Mouse (Mus musculus) lung, adult 18-20 months (tissue): Measurements from ENCODE around the gene Fam216a.

Experiments used
- DNase-seq, 2 experiments: peaks; one replicate each; pipeline ENCODE4 v3.0.0; 2022; ENCODE audit warnings: mixed read lengths in 2 of 2

Fam216a gene

DNA sequence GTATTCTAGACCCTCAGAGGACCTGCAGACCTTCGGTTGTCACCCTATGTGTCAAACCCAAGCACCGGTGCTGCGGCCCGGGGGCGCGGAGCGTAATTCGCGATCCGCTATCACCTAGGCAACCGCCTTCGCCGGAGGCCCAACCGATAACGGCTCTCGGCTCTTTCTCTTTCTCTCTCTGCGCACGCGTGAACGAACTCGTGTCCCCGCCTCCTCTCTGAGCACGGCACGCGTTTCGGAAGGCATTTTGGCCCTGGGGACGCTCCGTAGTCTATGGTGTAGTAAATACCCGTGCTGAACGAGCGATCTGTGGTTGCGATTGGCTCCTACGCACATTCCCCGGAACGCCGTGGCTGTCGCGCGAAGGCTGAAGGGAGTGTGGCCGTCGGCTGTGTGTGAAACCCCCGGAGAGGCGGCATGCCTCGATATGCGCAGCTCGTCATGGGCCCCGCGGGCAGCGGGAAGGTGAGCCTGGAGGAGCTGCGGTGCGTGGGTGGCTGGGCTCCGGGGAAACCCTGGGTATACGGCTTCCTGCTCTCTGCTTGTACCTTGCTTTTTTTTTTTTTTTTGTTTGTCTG, at the start of gene Fam216a:
TSS of gene Fam216a (minus strand) at position 173 of the 578 bp plus-strand sequence.
- DNase-seq: peak; percentile 99

DNA sequence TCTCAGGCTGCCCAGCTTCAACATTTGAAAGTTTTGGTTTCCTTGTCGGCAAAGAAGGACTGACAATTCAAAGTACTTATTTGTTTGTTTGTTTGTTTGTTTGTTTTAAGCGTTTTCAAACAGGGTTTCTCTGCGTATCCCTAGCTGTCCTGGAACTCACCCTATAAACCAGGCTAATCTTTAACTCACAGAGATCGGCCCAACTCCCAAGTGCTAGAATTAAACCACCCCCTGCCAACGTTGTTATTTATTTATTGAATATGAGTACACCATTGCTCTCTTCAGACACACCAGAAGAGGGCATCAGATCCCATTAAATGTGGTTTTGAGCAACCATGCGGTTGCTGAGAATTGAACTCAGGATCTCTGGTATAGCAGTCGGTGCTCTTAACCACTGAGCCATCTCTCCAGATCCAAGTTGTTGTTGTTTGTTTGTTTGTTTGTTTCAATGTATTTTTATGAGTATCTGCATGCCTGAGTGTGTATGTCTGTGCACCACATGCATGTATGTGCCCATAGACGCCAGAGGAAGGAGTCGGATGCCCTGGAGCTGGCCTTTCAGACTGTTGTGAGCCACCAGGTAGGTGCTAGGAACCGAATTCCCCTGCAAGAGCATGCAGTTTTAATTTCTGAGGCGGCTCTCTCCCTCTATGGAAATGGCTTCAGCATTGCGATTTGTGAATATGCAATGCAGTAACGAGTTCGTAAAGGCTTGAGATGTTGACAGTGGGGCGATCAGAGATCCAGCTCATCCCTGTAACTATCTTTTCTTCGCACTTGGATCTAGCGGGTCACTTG, 49.3 kb upstream of the Fam216a start, which contains the start of gene Anapc7:
TSS of gene Anapc7 (plus strand) at position 423 of the 798 bp plus-strand sequence.
- DNase-seq: no peak

DNA sequence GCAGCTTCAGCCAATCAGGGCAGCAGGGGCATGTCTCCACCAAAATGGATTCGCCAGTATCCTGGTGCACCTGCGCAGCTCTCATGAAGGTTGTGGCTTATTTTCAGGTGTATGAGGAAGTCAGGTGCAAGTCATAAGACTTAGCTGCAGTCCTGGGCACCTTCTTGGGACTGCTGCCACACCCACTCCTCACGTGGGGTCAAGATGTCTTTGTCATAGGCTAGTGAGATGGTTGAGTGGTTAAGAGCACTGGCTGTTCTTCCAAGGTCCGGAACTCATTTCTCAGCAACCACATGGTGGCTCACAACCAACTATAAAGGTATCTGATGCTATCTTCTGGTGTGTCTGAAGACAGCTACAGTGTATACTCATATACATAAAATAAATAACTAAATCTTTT, 48.5 kb upstream of the Fam216a start:
- DNase-seq: peak; percentile 38 to 47

GRCm38 (mm10) chr5:122415465-122415864, 43.3 kb upstream of the Fam216a start:
- no peak for DNase-seq

GRCm38 (mm10) chr5:122414351-122414750, 42.2 kb upstream of the Fam216a start:
- DNase-seq: no peak

DNA sequence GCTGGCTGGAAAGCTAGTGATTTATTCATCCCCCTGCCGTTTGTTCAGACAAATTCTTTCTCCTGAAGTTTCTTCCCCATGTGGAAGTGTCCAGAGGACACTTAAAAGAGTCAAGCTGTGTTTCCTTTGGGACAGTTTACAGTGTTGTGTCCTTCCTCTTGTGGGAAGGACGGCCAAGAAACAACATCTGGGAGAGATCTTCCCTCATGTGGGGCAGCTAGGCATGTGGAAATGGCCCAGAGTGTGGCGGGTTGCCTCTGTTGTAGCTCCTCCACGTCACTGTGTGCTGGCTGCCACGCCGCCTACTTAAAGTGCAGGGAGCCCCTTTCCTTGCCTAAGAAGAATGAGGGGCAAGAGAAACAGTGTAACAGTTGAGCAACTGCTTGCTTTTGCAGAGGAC, 40.7 kb upstream of the Fam216a start:
- DNase-seq: peak in 1 of 2 experiments; percentile 44

- DNase-seq: no peak
Observed at GRCm38 (mm10) chr5:122411892-122412291, 39.7 kb upstream of the Fam216a start.

DNA sequence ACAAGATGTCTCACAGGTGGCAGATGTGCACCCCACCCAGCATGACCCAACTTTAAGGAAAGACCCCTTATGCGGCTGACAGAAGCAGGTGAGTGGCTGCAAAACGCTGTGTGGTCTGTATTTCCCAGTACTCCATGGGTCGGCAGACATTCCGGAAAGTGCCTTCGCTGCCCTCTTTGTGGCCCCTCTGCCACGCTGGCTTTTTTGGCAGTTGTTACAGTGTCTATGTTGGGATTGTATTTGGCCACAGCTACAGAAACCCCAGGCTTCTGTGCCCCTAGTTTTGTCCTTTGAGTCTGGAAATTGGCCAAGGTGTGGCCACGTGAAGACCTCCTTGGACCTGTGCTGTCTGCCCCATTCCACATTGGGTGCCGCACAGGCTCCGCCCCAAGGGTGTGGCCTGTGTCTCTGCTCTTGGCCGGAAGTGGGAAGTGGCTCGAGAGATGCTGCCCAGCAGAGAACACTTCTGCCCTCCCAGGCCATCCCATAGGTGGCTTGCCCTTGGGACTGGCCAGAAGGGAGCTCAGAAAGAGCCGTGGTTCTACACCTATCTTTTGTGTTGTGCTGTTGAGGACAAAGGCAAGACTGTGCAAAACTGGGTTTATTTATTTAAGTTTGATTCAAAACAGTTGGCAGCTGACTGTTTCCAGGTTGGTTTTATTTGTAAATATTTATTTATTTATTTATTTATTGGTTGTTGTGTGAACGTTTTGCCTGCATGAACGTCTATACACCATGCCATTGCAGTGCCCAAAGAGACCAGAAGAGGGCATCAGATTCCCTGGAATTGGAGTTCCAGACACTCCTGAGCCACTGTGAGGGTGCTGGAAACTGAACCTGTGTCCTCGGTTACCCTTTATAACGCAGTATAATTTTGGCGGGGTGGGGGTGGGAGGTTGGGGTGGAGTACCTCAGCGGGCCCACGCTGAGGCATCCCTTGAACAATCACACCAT, 37.8 kb upstream of the Fam216a start:
- DNase-seq: no peak

DNA sequence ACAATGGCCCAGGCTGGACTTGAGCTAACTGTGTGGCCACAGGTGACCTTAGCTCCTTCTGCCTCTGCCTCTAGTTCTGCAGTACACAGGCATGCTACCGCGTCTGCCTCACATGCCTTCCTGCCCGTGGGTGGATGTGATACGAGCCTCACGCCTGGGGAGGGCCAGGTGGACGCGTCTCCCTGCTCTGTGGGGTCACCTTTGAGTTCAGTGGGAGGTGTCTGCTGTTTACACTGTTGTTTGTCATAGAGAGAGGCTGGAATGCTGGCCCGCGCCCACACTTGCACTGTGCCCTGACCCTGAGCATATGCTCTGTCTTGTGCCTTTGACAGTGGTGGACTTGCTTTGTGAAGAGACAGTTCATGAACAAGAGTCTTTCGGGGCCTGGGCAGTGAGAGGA, 33.4 kb upstream of the Fam216a start:
- no peak for DNase-seq

DNA sequence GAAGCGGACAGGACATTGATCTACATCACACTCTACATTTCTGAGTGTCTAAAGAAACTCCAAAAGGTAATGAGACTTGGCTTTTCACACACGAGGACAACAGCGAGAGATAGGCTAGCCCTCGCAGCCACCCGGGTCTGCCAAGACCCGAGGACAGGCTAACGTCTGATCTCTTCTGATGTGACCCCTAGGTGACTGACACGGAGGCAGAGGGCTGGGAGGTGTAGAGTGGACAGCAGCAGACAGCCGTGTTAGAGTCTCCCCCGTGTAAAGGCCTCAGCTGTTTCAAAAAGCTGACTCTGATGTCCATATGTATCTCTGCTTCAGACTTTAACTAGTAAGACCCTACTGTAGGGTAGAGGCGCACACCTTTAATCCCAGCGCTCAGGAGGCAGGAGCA, 31.2 kb upstream of the Fam216a start:
- DNase-seq: no peak

- DNase-seq: peak; percentile 37 to 52
Observed at GRCm38 (mm10) chr5:122402772-122403171, 30.6 kb upstream of the Fam216a start.

DNA sequence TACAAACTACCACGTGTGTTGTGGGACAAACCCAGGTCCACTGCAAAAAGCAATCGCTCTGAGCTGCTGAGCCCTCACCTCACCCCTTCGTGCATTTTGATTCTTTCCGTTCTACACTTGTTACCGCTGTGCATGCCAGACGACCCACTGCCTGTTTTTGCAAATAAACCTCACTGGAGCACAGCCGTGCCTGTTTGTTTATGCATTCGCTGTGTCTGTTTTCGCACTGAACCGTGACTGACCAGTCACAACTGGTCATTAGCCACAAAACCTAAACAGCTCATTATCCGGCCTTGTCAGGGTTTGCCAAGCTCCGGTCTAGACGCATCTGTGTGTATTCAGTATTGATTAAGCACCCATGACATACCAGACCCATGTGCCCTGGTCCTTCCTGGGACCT, 30.0 kb upstream of the Fam216a start:
- no peak for DNase-seq

- DNase-seq: peak; percentile 46 to 69
Observed at GRCm38 (mm10) chr5:122401303-122401640, 29.1 kb upstream of the Fam216a start.

DNA sequence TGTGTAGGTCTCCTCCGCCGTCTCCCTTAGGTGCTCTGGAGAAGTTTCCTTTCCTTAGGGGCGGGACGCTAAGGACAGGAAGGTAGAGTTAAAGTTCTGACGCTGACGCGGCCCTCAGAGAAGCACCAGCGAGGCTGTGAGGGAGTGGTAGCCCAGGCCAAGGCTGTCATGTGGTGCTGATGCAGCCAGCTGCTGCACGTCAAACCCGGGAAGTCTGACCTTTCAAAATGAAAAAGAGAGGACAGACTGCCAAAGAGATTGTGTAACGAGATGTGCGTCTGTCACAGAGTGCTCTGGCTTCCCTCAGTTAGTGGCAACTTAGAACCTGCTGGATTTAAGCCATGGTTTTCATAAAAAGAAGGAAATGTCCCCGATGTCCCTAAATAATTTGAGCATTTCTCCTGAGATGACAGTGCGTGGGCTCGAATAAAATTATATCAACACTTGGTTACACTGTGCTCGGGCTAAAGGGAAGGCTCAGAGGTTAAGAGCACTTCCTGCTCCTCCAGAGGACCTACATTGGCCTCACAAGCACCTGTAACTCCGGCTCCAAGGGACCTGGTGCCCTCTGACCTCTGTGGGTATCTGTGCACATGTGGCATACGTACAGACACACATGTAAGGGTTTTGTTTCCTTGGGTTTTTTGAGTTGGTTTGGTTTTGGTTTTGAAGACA, 28.6 kb upstream of the Fam216a start:
- DNase-seq: peak; percentile 73 to 80

DNA sequence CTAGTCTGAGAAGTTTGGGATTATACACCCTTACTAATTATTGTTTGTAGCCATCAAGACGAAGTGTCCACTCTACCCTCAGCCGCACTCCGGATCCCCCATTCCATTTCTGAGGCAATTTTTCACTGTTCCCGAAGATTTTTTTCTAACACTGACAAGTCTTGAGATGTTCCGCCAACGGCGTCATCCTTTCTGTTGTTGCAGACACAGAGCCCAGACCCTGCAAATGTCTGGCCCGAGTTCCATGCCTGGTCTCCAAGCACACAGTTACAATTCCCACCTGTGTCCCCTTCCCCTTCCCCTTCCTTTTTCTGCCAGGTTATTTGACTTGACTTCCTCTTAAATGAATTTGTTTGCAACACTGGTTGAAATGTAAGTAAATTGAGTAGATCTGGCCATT, 27.7 kb upstream of the Fam216a start:
- no peak for DNase-seq

DNA sequence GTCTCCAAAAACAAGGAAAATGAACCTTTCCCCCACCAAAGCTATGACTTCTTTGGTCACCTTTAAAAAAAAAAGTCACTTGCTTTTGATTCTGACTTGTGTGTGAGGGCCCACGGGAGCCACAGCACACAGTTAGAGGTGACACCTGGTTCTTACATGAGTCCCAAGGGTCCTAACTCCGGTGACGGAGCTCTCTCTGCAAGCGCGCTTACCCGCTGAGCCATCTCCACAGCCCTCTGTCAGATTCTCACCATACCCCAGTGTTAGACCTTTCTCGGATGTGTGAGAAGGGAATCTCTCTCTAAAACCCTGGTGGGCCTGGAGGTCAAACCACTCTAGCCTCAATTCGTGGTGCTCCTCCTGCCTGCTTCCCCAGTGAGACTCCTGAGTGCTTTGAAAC, 25.3 kb upstream of the Fam216a start:
- no peak for DNase-seq

GRCm38 (mm10) chr5:122396791-122397190, 24.6 kb upstream of the Fam216a start:
- peak; percentile 74 to 78 for DNase-seq

GRCm38 (mm10) chr5:122393887-122394286, 21.7 kb upstream of the Fam216a start:
- peak; percentile 68 to 79 for DNase-seq

- DNase-seq: peak in 1 of 2 experiments; percentile 33
Observed at GRCm38 (mm10) chr5:122392227-122393004, 20.3 kb upstream of the Fam216a start.

GRCm38 (mm10) chr5:122391786-122392180, 19.6 kb upstream of the Fam216a start, which contains the start of gene Arpc3:
Arpc3 (plus strand) TSS chr5:122391878.
- DNase-seq: peak; percentile 88 to 91

- no peak for DNase-seq
Observed at GRCm38 (mm10) chr5:122391178-122391785, 19.1 kb upstream of the Fam216a start.
